Mouse (Mus musculus): Measurements from ENCODE around the gene Irf2bp2.
"Not testable (repeated sequence)": the region's sequence is repeated elsewhere in the genome, so short reads cannot be mapped to it uniquely, and the experiment has no call there.

The Irf2bp2 gene

DNA sequence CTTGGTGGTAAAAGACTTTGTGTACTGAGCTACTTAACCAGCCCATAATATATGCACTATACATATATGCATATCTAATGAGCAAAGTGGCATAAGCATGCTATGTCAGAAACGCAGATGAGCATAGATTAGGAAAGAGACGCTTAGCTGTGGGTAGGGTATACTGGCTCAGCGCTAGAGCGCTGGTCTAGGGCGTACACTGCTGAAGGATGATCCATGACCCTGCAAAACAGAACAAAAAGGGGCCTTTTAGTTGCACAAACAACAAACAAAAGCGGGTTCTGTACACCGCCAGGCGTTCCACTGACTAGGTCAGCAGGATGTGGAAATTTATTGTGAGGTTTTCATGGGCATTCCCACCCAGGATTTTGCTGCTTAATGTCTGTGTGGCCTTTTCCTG is 8.9 kb upstream of the Irf2bp2 start:
- DNase-seq (ENCODE audit: low spot score in 2 of 2) = no peak

DNA sequence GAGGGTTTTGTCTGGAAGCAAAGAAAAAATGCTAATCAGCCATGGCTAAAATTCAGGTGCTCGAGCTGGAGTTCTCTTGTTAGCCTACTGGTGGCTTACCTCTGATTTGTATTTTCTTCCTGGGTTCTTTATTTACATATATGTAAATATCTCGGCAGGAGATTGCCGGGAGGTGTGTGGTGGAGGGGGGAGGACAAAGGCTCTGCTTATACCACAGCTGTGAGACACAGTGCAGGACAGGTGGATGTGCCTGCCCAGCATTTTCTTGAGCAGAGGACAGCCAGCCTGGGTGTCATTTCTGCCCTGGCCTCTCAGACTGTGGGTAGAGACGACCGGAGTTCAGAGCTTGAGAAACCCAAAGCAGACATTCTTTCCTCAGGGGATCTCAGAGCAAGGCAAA is 7.5 kb upstream of the Irf2bp2 start:
- DNase-seq (ENCODE audit: low spot score in 2 of 2) = no peak

DNA sequence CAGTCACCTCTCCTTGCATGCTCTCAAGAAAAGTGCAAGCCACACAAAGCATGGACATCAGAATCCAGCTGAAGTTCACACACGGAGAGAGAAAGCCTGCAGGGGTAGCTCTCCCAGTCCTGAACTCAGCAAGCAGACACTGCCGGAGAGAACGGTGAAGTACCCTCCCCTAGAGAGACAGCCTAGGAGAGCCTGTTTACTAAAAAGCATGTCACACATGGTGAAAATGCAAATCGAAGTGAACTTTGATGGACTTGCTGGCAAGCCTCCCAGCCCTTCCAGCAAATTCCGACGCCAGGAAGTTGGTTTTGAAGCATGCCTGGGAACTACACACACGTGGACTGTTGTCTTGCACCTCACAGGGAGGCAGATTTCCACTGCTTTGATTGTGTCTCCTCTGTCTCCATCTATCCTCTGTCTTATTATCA is 7.0 kb upstream of the Irf2bp2 start:
- peak in 1 of 2 experiments; percentile 49 for DNase-seq (ENCODE audit: low spot score in 2 of 2)

DNA sequence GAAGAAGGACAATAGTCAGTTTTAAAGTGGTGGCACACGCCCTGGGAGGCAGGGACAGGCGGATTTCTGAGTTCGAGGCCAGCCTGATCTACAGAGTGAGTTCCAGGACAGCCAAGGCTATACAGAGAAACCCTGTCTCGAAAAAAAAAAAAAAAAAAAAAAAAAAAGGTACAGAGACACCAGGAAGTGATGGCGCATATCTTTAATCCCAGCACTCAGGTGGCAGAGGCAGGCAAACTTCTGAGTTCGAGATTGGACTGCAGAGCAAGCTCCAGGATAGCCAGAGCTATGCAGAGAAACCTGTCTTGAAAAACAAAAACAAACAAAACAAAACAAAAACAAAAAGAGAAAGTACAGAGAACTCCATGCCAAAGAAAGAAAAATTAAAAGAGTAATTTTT is 6.6 kb upstream of the Irf2bp2 start:
- not testable (repeated sequence) for DNase-seq (ENCODE audit: low spot score in 2 of 2)

DNA sequence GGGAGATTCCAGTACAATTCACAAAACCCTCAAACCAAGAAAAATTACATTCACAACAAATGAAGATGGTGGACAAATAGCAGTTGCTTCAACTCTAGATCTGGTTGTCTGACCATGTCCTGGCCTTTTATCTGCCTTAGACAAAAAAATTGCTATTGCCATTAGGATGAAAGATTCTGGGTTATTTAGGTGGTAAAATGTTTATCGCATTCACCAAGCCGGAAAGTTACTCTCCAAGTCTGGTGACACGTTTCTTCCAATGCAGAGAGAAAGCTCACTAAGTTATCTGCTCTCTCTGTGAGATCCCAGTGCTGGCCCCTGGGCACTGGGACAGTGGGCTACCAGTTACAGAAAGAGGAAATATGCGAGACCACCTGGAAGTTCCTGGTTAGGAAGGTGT is 5.5 kb upstream of the Irf2bp2 start:
- no peak for DNase-seq (ENCODE audit: low spot score in 2 of 2)

DNA sequence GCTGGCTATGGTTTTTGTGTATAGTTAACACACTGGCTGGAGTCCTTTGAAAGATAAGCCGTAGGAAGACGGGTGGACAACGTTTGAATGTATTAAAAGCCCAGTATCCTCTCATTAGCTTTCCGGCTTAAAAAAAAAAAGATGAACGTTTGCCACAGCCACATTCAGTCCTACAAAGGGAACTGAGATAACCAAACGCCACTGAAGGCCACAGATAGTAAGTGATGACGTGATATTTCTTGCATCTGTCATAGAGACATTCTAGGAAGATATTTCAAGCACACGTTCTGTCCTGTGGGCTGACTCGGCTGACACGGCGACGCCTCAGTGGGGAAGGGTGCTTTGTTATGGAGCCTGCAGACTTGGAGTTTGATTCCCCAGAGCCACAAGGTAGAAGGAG is 4.4 kb upstream of the Irf2bp2 start:
- no peak for DNase-seq (ENCODE audit: low spot score in 2 of 2)

DNA sequence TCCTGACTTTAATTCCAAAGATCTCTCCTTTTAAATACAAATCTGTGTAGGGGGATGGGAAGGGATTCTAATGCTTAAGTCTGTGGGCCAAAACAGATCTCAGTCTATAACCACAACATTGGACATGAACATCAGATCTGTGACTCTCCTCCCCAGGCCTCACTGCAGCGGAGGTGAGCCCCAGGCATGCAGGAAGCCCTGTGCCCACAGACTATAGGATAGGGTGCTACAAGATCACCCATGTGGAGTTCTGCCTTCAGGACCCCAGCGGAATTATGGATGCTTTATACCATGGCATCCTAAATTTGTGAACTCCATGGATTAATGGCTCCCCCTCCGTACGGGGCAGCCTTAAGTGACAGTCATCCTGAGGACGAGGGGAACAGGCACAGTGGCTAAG is 2.9 kb upstream of the Irf2bp2 start:
- no peak for DNase-seq (ENCODE audit: low spot score in 2 of 2)

DNA sequence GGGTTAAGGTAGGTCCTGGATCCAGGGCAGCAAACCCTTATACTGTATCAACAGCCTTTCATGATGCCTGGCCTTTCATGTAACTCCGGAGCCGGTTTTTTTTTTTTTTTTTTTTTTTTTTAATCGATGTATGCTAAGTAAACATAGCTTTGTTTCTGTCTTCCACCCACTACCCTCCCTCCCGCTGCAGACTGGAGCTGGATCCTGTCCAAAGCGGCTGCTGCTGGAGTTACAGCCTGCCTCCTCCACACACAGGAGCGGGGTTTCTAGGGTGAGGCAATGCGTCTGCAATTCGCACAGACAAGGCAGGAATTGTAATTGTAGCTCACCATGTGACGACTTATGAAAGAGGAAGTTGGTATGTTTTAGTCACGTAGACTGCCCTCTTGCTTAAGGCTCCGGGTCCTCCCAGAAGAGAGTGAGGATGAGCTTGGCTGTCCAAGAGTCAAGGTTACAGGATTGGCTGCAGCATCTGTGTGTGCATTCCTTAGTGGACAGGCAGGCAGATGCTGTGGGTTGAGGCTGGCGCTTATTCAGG is 2.4 kb upstream of the Irf2bp2 start:
- DNase-seq (ENCODE audit: low spot score in 2 of 2) = peak; percentile 93 to 94

DNA sequence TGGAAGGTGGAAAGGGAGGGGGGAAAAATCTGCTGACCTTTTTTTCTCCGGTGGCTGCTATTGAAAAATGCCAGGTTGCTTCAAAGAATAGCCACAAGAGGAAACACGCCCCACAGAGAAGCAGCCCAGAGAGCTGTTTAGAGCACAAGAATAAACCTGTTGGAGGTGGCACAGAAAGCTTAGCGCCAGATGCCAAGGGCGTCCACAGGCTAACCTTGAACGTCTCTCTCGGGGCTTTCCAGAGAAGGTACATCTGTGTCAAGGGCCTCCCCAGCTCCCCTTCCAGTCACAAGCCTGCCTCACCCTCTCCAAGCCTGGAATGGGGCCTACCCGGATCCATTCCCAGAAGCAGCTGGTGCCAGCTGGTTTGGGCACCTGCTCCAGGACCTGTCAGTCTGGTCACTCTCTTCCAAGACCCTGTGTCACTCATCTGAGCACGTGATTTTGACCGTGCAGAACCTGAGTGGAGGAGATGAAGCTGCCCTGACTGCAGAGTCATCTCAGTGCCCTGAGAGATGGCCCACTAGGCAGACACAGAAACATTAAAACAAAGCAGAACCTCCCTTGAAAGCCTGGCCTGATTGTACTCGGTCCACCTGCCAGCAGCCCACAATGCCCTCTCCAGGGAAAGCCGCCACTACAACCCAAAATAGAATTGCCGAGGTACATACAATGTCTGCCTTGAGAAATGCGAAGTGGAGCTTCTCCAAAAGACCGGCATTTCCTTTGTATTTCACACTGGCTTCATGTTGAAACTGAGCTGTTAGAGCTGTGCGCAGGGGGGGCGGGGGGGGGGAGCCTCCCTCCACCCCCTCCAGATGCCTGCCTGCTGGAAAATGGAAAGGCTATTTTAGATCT is 1.6 kb upstream of the Irf2bp2 start:
- peak; percentile 77 to 85 for DNase-seq (ENCODE audit: low spot score in 2 of 2)

DNA sequence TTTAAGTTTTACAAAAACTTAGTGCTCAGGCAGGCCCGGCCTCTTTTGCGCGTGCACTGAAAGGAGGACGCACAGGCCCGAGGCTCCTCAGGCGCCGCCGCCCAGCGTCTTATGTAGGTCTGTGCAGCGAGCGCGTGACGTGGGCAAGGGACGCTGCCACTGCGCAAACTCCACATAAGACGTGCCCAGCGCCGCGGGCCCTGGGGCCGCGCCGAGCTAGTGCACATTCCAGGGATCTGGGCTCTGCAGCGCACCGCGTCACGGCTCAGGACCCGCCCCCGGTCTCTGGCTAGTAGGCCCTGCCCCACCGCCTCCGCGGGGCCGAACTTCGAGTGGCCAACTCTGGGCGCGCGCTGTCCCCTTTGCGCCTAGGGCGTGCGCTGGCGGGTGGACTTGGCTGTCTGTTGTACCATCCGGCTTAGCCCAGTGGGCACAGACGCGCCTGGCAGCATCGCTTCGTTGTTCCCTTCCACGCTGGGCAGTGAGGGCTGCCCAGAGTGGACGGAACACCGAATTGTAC is 755 bp upstream of the Irf2bp2 start:
- peak; percentile 99 to 100 for DNase-seq (ENCODE audit: low spot score in 2 of 2)

DNA sequence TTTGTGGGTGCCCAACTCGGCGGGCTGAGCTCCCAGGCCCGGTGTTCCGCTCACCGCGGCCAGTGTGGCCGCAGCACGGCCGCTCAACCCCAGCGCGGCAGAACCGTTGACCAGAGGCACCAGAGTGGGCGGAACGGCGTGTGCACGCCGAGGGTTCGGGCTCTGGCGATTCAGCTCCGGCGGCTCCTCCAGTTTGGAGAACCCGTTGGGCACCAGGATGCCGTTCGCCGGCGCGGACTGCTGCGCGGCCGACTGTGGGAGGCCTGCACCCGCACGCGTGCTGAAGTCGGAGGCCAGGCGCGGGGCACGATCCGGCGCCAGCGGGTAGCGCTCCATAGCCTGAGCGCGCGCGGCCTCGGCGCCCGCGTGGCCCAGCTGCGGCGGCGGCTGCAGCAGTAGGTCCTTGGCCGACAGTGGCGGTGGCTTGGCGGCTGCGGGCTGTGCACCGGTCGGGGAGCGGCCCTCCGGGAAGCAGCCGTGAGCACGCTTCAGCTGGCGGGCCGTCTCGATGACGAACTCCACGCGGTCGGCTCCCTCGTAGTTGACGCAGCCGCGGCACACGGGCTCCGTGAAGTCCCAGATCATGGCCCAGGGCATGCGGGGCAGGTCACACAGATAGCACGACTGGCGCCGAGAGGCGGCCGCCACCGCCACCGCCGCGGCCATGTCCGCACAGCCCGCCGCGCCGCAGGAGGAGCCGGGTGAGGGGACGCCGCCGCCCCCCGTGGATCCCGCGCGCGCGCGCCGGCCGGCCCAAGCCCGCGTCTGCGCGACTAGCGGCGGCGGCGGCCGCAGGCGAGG is 815 bp downstream of the Irf2bp2 start:
- peak; percentile 60 to 73 for DNase-seq (ENCODE audit: low spot score in 2 of 2)

DNA sequence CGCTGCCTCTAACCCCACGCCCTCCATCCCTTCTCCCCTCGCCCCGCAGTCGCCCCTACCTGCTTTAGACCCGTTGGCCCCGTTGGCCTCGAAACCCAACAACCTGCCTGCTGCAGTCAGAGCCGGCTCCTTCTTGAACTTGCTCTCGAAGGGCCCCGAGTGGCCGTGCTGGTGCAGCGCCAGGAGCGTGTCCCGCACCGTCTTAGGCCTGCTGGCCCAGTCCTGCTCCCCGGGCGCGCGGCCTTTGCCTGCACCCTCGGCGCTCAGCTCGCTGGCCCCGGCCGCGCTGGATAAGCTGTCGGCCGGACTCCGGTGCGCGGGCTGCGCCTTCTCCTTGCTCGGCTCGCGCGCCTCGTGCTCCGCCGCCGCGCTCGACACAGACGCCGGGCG is 1.4 kb downstream of the Irf2bp2 start:
- peak; percentile 59 to 61 for DNase-seq (ENCODE audit: low spot score in 2 of 2)

DNA sequence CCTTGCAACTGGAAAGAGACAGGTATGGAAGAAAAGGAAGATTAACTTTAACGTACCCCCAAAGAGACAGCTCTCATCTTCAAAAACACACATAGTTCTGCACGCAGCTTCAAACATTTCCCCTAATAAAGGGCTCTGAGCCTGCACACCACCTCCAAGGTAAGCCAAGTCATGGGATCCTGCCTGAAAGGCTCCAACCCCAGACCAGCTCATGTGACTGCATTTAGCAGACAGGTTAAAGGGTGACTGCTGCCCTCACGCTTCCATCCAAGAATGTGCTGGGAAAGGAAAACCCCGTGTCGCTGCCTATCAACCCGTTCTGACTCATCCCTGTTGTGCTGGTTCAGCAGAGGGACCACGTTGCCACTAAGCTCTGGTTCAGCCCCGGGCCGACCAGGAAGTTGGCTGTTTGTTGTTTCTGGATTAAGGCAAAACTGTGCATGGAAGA is 1.9 kb downstream of the Irf2bp2 start:
- peak; percentile 57 to 70 for DNase-seq (ENCODE audit: low spot score in 2 of 2)

DNA sequence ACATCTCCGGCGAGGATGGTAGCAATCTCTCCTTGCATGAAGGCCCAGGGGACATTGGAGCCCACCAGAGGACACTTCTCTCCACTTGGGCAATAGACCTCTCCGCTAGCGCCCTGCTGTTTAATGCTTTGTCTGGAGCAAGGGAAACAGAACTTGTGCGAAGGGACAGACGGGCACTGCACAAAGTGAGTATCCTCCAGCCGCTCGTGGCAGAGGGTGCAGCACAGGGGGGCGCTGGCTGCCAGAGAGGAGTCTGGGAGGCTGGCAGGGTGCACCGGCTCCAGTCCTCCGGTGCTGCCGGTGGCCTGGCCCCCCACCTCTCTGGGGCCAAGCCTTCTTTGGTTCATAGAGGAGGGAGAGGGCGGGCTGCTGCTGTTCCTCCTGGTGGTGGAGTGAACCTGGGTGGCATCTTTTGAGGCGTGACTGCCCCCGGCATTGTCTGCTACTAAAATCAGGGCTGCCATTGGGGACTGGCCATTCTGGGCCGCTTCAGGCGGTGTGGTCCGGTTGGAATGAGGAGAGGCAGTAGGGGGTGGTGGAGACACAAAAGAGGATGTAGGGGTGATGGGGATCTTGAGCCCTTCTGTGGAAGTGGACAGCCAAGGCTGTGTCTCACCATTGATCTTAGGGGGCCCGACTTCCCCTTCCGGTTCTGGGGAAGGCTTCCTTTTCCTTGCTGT is 2.5 kb downstream of the Irf2bp2 start:
- DNase-seq (ENCODE audit: low spot score in 2 of 2) = peak; percentile 69 to 70

DNA sequence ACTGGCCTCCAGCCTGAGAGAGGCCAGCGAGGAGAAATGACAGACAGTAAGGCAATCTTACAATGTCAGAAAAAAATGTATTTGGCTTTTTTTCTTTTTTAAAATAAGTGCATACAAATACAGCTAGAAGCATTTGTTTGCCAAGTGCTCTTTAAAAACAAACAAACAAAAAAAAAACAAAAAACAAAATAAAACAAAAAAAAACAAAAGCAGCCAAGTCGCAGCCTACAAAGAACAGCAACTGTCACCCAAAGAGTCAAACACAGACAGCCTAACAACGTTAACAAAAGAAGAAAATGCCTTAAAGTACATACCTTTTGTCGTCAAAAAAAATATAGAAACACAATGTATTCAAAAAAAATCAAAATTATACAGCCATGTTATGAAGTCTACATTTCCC is 3.2 kb downstream of the Irf2bp2 start:
- no peak for DNase-seq (ENCODE audit: low spot score in 2 of 2)

DNA sequence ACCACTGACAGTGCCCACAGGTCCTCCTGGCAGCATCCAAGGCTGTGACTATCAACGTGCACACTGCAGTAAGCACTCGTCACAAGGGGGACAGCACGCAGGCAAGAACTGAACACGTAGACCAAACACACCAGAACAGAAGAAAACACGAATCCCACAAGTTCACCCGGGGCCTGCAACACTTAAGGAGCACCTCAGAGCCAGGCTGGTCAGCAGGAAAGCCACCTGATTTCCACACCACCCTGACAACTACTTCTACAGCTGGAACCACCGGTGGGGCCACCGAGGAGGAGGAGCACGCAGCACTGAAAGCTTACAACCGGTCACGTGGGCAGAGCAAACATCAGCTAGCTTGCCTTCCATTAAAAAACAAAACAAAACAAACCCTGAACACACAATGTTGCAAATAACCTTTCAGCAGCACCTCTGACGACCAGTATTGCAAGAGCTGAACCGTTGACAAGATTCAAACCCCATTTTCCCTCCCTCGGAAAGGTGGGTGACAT is 3.7 kb downstream of the Irf2bp2 start:
- DNase-seq (ENCODE audit: low spot score in 2 of 2) = peak; percentile 50 to 66

DNA sequence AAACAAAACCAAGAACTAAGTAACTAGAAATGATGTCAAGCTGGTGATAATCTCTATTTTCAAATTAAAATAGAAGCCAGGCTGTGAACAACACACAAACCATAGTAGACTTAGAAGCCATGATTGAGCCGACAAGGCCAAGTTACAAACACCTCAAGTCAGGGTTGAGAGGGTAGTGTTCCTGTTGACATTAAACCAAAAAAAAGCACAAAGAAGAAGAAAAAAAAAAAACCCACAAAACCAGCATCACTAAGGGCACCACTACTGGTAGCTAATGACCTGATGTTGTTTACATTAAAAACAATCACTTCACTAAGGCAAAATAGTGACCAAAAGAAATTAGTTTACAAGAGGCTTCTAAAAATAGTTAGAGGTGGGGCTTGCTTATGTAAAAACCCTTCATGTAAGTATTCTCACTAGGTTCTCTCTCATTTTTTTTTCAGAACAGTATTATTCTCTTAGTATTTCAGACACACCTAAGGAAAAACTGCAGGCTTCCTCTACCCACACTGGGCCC is 4.2 kb downstream of the Irf2bp2 start:
- no peak for DNase-seq (ENCODE audit: low spot score in 2 of 2)

DNA sequence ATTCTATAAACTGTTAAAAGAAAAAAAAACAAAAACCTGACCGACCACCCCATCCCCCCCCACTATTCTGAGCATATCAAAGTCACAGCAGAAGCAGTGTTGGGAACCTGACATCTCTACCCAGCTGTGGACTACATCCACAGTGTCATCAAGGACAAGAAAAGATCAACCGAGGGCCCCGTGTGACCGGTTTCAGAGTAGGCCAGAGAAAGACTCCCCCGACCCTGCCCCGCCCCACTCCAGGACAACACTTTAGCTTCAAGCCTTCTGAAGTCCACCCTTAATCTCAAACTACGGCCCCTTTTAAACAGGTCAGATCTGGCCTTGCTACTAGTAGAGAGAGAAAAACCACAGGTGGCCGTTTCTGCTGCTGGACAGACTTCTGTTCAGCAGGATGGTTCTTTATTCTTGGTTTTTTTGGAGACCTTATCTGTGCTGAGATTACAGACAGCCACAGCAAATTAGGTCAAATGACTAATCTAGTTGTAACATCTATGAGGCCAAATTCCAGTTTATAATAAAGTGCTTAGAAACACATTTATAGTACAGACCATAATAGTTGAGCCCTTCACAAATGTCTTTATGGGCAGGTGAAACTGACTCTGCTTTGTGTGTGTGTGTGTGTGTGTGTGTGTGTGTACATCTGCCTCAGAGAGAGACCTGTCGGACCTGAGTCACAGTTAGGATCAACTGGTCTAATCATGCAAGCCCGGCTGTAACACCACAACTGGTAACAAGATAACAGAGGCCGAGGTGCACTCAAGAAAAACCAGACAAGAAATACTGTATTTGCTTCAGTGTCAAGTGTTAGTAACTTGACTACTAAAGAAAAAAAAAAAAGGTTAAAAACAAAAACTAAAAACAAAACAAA is 4.9 kb downstream of the Irf2bp2 start:
- DNase-seq (ENCODE audit: low spot score in 2 of 2) = no peak

DNA sequence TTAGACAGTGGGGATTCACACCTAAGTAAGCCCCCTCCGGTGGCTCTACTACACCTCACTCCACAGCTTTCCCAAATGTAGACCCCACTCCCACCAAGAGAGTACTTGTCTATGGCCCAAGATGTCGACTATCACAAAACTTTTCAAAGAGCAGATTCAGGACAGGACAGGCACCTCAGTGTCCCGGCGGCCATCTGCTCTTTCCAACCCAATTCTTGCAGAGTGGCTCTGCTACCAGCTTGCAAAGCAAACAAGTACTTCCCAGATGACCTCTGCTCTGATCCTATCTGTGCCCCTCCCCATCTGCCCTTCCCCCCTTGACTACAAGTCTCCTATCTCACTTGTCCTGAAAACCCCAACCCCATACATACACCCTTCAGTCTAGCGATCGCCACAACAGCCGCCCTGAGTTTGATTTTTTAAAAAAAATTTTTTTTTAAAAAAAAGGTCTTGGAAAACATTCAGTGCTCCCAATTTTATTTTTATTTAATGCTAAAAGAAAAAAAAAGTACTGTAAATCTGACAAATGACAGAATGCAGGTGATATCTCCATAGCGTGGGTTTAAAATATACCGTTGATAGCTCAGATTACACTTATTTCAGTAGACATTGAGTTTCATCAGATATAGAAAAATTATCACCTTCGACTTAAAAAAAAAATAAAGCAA is 5.8 kb downstream of the Irf2bp2 start:
- DNase-seq (ENCODE audit: low spot score in 2 of 2) = no peak
